Mouse (Mus musculus) 3134 (cell line): ENCODE results near the gene Txndc5.
A peak's percentile ranks its signal among the peaks of the same experiment; 100 is the strongest.

Source experiments
- DNase-seq: peaks from one replicate; pipeline ENCODE4 v3.0.0-alpha.2; 2011; ENCODE audit warnings: low spot score; ENCODE audit not compliant: insufficient read length; ENCODE audit errors: extremely low read depth

Txndc5 gene

DNA sequence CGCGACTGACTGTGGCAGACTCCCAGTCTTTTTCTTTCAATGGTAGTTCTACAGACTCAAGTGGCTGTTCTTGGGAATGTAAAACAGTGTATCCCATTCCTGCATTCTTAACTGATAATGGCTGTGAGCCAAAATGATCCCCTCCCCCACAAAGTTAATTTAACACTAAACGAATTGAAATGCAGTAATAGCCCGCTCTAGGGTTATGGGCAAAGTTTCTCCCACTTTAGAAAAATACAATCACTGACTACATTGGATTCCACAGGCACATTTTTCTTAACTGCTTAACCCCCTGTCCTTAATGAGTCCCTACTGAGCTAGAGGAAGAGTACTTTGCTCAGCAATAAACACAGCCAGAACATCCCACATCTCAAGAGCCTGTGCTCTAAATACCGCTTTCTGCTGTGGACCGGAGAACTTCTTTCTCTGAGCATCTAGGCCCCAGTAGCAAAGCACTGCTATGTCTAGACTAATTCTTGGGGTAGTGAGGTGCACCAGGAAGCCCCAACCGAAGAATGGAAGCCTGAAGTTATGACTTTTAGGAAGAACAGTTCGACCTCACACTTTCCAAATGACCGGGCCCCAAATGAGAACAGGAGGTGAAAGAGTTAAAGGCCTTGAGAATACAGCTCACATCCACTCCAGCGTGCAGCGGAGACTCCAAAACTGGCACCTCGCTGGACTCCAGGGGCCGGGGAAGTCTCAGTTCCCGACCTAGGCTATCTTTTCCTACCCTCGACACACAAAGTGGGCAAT lies 1.4 kb downstream of the Txndc5 start:
- no peak for DNase-seq

DNA sequence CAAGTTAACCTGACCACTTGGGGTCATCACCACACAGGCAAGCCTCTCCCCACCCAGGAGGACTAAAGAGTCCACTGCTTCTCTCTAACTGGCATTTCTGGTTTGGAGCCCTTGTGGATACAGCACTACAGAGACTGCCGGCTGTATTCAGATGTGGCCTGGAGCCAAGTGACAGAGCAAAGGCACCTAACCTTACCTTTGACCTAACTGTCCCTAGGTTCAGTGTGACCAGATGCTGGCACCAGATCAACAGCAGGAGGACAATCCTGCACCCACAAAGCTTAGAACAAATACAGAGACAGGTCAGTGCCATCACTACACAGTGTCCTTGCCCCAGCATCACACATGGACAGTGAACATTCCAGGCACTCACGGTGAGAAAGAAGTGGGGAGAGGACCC lies 2.5 kb downstream of the Txndc5 start:
- DNase-seq = no peak

DNA sequence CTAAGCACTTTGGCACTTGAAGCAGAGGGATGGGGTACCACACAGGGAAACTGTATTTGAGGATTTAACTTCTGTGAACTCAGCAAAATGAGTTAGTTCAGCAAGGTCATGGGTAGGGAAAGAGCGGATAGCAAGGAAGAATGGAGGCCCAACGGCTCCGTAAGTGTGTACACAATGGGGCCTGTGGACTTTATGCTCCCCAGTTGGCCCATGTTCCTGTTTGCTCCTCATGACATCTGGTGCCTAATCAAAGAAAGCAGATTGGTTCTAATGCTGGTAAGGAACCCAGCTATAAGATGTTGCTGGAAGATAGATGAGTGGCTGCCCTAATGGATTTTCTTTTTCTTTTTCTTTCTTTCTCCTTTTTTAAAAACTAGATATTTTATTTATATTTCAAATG lies 3.4 kb downstream of the Txndc5 start:
- DNase-seq = no peak

DNA sequence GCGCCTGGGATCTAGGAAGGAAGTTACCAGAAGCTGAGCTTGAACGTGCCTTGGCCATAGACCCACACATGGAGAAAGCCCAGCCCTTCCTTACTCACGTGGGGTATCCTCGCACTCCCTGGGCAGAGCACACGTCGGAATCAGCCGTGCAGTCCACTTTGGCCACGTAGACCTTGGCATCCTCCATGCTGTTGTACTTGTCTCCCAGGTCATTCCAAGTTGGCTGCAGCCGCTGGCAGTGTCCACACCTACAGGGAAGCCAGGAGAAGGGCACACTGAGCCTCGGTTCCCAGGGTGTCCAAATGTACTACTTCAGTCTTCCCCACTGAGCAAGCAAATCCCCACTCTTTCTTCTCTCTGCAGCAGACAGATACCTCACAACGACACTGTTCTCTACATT lies 5.4 kb downstream of the Txndc5 start:
- no peak for DNase-seq

DNA sequence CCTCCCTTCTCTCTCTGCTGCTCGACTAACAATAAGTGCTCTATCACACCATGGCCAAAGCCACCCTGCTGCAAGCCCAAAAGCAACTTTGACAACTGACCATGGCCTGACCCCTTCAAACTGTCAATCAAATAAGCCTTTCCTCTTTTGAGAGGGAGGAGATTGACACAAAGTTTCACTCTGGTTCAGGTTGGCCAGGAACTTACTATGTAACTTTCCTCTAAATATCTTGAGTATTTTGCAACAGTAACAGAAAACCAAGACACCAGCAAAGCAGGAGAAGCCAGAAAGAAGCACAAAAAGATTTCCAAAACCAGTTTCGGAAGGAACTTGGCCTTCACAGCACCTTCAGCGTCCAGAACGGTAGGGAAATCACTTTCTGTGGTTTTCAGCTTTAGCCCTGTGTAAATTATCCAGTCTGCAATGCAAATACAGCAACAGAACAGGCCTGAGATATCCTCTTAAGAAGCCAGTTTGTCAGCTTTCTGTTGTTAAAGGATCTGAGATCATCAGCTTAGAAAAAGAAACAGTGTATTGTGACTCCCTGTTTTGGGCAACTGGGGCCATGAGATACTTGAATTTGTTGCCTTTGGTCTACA lies 6.5 kb downstream of the Txndc5 start:
- DNase-seq = no peak

DNA sequence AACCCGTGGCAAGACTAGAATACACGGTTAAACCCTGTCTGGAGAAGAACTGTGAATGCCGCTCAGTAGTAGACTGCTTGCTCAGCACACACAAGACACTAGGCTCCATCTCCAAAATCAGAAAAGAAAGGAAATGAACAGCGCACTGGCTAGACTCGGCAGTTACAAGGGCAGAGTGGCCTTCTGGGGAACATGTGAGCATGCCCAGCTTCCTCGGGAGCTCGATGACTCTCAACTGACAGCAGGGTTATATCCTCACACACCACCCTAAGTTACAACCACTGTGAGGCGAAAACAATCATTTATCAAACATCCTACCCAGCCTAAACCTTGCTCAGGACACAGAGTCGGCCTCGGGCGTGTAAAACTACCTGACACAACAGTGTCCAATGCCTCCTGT lies 8.3 kb downstream of the Txndc5 start:
- DNase-seq = no peak

DNA sequence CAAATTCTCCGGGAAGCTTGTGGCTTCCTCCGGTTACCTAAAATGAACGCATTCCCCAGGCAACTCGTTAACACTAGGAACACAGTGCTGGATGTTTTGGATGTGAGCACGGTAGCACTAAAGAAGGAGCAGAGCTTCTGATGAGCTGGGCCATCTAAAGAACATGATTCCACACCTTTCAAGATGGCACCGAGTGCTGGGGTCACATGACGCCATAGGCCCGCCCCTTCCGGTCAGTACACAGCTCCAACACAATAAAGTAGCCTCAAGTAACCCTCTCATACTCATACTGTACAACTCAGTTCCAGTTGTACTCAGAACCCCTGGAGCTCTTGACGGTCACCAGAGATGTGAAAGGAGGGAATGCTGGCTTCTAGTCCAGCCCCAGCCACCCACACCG lies 12.0 kb downstream of the Txndc5 start:
- no peak for DNase-seq

DNA sequence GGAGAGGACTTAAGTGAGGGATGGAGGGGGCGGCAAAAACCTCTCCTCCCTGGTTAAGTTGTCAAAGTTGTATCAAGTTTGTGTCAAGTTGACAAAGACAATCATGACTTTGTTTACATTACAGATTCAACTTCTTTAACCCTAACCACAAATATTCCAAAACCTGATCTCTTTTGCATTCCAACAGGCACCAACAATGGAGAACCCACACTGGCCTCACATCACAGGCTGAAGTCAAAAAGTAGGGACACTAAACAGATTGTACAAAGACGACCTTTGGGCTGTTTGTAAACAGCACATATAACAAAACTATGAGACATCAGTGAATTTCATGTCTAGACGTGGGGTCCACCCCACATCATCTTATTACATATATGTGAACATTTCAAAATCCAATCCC lies 12.8 kb downstream of the Txndc5 start:
- no peak for DNase-seq

DNA sequence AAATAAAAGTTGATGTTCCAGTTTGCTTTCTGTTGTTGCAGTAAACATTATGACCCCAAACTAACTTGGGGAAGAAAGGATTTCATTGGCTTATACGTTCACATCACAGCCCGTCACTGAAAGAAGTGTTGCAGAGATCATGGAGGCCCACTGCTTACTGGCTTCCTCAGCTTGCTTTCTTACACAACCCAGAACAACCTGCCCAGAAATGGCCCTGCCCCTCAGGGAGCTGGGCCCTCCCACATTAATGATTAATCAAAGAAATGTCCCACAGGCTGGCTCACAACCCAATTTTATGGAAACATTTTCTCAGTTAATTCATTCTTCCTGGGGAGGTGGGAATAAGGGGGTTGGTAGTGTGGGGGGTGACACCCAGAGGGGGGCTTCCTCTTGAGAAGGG lies 13.2 kb downstream of the Txndc5 start:
- DNase-seq = no peak

DNA sequence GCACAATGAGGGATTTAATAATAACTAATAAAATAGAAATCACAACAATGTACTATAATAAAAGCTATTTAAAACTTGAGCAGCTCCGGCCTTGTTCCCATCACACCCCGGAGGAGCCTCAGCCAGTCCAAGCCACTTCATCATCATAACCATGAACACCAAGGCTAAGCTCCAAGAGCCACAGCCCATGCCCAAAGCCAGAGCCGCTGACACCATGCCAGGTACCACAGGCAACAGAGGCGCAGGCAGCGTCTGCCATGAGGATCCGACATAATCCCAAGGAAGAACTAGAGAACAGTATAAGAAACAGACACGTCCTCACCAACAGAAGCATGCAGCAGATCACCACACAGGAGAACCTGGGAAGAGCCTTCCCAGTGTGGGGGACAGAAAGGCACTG lies 14.7 kb downstream of the Txndc5 start:
- DNase-seq = no peak

DNA sequence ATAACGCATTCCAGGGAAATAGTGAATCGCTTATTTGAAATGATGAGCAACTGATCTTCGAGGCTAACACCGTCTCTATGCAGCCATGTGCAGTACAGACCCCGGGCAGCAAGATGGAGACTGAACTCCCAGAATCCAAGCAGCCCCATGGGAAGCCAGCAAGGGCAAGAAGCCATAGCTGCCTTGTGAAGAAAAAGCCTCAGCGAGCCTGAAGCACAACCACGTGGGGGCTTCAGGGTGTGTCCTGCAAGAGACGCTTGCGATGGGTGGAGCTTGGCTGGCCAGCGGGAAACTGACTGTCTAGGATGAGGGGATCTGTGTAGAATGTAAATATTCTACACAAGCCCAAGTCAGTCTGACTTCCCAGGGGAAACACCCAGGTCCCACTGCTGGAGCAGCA lies 16.6 kb downstream of the Txndc5 start:
- no peak for DNase-seq

DNA sequence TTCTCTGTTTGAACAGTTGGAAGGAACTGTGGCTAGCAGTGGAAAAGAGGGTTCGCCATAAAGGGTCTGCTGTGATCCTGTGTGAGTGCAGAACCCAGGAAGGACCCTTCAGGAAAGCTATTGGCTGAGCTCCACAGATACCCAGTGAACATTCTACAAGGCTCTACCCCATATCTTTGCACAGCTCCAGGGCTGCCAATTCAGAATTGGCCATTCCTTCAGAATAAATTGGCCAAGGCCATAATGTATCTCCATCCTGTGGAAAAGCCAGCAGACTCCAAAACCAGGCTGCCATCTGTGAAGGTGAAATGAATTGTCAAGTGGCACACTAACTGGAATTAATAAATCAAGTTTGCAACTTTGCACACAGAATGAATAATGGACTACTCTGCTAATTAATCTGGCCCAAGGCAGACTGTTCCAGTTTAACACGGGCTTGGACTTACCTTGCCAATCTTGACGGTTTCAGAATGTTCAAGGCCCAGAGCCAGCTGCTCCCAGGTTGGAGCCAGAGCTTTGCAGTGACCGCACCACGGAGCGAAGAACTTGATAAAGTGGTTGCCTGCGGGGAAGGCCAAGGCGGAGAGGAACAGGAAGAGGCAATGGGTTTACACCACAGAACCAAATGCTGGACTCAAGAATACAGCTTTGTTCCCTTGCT lies 18.8 kb downstream of the Txndc5 start:
- no peak for DNase-seq

DNA sequence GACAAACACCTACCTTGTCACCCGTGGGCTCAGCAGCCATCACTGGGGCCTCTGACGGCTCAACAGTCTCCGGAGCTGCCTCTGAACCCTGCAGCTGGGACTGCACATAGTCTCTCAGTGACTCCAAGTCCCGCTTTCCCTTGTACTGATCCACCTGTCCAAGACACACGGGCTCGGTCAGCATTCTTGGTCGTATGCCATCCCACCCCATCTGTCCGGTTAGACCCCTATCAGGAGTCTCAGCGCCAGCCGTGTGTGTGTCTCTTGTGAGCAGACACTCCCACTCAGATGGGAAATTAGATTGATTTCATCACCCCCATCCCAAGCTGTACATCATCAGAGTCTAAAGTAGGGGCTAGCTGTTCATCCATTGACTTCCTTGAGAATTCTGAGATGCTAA lies 21.7 kb downstream of the Txndc5 start:
- no peak for DNase-seq

DNA sequence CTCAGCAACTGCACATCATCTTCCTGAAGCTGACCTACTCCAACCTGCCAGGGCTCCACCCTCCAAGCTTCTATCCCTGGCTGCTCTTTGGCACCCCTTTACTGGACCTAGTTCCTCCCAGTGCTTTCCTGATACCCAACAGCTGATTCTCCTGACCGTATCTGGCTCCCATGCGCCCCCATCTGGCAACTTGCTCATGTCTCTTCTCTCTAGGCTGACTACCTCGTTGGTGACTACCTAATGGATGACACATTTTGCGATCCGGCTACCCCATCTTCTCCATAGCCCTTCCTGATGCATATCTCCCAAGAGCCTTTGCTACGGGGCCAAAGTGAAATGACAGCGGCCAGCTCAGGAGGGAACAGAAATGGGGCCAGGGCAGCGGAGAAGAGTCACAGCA lies 22.3 kb downstream of the Txndc5 start:
- no peak for DNase-seq

DNA sequence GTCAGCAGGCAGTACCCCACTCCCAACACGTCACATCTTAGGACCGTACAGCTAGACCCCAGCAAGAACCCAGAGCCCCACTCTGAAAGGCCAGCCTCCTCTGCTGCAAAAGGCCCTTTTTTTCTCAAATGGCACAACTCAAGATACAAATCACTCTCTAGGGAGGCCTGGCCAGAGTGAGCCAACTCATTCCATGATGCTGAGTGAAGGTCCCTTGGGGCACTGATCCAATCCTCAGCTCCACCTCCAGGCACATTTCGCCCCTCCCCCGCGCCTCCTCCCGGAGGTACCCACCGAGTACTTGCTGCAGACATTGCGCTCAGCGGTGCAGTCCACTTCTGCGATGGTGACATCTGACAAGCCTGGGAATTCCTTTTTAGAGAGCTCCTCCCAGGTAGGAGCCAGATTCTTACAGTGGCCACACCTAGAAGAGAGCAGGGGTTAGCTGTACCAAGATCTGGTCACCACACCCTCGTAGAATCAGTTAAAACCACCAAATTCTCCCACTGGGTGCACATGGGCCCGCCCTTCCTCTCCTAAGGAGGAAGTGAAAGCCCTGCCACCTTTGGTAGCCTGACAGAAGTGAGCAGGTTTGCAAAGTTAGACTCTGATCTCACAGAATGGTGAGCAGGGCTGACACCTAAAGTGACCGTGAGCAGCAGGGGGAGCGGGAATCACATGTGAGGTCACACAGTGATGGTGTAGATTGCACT lies 25.3 kb downstream of the Txndc5 start:
- peak; percentile 50 for DNase-seq

DNA sequence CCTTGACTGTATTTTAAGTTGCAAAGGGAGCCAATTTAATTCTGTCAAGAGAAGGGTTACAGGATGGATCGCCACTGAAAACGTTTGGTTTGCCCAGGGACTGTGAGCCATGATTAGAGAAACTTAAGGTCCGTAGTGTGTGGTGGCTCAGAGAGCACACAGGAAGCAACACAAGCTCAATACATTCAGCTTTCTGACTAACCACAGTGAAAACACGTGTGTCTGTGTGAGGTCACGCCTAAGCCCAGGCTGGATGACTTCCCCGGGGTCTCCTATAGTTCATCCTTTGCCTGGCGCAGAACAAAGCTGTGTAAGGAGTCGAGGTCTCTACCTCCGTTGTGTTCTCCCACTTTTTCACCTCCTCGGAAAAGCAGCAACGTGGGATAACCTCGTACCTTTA lies 27.3 kb downstream of the Txndc5 start:
- DNase-seq = no peak

DNA sequence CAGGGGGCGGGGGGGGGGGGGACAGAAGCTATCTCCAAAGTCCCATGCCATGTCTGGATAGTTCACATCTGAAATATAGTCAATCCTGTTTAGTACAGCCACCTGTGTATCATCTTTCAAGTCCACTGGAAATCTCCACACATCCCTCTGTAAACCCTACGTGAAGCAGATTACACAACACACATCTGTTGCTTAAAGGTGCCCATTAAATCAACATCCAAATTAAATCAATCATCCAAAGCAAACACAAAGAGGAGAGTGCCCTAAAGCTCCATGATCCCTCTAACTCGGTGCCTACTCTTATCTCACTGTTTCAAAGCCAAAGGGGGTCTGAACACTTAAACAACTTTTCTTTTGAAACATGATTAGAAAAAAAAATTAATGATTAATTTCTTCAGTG lies 31.9 kb downstream of the Txndc5 start:
- no peak for DNase-seq

DNA sequence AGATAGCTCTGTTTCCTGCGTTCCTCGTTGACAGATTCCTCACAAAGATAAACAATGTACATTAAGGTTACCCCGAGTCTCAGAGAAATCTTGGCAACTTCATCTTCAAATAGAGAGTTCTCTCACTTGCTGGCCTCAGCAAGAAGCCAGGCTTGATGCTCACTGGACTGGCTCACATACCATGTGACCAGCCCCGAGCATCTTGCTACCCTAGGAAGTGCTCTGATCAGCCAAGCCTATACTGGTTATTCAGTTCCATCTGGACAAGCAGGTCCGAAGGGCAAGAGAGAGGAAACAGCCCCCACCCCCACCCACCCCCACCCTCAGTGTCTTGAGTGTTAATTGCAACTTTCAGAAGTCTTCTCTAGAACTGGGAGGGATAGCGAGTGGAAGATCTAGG lies 41.9 kb downstream of the Txndc5 start:
- DNase-seq = no peak

DNA sequence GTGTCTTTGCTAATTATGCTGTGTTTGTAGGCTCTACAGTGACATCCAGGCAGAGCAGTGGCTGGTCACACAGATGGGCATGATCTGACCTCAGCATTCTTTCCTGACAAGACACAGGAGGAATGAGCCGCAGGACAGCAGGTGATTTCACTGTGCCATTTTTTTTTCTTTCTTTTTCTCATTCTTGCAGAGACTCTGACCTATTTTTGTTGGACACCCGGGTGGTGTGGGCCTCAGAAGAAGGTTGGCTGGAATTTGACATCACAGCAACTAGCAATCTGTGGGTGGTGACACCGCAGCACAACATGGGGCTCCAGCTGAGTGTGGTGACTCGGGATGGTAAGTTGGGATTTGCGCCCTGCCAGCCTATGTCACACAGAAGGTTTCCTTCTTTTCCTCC lies 43.9 kb downstream of the Txndc5 start:
- DNase-seq = no peak

DNA sequence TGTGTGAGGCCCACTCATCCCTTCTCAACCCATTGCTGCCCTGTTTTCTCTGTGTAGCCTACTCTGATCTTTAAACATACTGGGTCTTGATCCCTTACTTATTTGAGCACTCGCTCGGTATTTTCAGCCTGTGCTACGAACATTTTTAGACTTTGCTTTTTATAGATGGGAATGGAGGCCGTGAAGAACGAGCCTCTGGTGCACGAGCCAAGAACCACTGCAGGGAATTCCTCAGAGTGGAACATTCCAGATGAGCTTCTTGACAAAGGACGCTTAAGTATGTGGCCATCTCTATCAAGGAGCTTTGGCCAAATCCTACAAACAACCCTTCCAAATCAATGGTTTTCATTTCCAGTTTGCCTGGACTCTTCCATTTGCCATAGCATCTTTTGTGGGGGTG lies 47.6 kb downstream of the Txndc5 start:
- DNase-seq = no peak

DNA sequence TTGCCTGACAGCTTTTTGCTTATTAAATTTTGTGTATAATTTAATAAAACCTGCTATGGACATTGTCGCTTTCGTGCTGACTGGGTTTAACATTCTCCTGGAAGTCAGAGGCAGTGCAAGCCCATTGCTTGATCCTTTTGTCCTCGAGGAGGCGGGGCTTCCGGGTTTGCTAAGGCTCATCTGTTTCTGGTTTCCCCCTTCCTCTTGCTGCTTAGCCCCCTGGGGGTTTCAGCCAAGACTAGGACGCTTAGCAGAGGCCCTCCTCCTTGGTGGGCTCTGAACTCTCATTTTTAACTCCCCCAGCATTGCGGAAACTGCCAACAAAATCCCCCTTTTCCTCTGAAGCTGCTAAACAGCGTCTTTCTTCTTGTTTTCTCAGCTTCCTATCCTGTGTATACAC lies 51.7 kb downstream of the Txndc5 start:
- no peak for DNase-seq

DNA sequence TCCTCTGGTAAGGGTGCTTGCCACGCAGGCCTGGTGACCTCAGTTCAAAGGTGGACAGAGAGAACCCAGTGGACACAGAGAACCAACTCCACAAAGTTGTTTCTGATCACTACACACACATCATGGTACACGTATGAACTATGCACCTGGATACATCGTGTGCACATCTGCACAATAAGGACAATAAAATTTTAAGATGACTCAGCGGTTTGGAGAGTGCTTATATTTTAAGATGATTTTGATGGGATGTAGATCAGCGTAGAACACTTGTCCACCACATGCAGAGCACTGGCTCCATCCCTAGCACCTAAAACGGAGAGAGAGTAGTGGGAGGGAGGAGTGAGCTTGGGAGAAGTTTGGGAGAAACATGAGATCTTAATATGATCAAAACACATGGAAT lies 55.1 kb downstream of the Txndc5 start:
- DNase-seq = no peak
